Mouse (Mus musculus) kidney, postnatal 0 days (tissue): Measurements from ENCODE around the gene Dpagt1. TPM values are rescaled to one million over a fixed set of nuclear protein-coding genes. Genes with fewer than 3 reads are reported as not detected.
A peak's percentile ranks its signal among the peaks of the same experiment; 100 is the strongest.

ENCODE experiments used
- ATAC-seq: fragments of 200-750 bp; cut with Nextera tagmentation; replicated peaks from 2 replicates; pipeline ENCODE4 v1.8.0; 2017; ENCODE audit warnings: low read depth, moderate number of reproducible peaks, moderate TSS enrichment, moderate library complexity; ENCODE audit not compliant: low FRiP score
- DNase-seq: peaks from one replicate; pipeline ENCODE4 v3.0.0-alpha.2; 2016; ENCODE audit warnings: low spot score
- H3K27ac ChIP-seq: fragments of 300-500 bp; sonication (generic); 2 replicates; pipeline ENCODE4 v1.5.1; 2014; ENCODE audit warnings: mild to moderate bottlenecking
- H3K27me3 ChIP-seq: fragments of 300-500 bp; sonication (generic); 2 replicates; pipeline ENCODE4 v1.6.1; 2014; ENCODE audit warnings: low read length, mixed read lengths; ENCODE audit not compliant: insufficient read depth
- H3K36me3 ChIP-seq: fragments of 300-500 bp; sonication (generic); 2 replicates; pipeline ENCODE4 v1.6.1; 2014; ENCODE audit warnings: low read length, mixed read lengths; ENCODE audit not compliant: insufficient read depth
- H3K4me1 ChIP-seq: fragments of 300-500 bp; sonication (generic); replicated peaks from 2 replicates; pipeline ENCODE4 v1.6.1; 2014; ENCODE audit warnings: antibody characterized with exemption, low read length, mixed read lengths; ENCODE audit not compliant: insufficient read depth
- H3K4me2 ChIP-seq: fragments of 300-500 bp; sonication (generic); 2 replicates; pipeline ENCODE4 v1.6.1; 2014; ENCODE audit warnings: mild to moderate bottlenecking, low read length, moderate library complexity, mixed read lengths
- H3K4me3 ChIP-seq: fragments of 300-500 bp; sonication (generic); replicated peaks from 2 replicates; pipeline ENCODE4 v1.5.1; 2014; ENCODE audit warnings: low read depth, low read length
- H3K9ac ChIP-seq: fragments of 300-500 bp; sonication (generic); 2 replicates; pipeline ENCODE4 v1.6.1; 2014; ENCODE audit warnings: low read depth, low read length
- H3K9me3 ChIP-seq: fragments of 300-500 bp; sonication (generic); replicated peaks from 2 replicates; pipeline ENCODE4 v1.6.1; 2016; ENCODE audit warnings: low read length, inconsistent platforms, mixed read lengths
- CTCF ChIP-seq: IDR thresholded peaks from 2 replicates; pipeline ENCODE4 v1.5.1; 2016; ENCODE audit warnings: antibody characterized with exemption, low read depth, mild to moderate bottlenecking, moderate library complexity
- WGBS: fragments of 180-500 bp; shearing (Covaris S2); extraction: QIAGEN DNeasy Blood & Tissue Kit; methylation state at CpG from one replicate; pipeline ENCODE4 v1.1.7; 2014; 5-methylcytosine and 5-hydroxymethylcytosine counted together
- polyA plus RNA-seq: library from polyadenylated mRNA; unstranded; fragments of >200 nt; fragmentation: Nextera tagmentation; extraction: Ambion mirVana; gene quantifications from 2 replicates; pipeline ENCODE4 v1.2.1, GENCODE M21; 2015

Gene Dpagt1
- 32.2 and 33.6 TPM in 2 replicates for polyA plus RNA-seq

DNA sequence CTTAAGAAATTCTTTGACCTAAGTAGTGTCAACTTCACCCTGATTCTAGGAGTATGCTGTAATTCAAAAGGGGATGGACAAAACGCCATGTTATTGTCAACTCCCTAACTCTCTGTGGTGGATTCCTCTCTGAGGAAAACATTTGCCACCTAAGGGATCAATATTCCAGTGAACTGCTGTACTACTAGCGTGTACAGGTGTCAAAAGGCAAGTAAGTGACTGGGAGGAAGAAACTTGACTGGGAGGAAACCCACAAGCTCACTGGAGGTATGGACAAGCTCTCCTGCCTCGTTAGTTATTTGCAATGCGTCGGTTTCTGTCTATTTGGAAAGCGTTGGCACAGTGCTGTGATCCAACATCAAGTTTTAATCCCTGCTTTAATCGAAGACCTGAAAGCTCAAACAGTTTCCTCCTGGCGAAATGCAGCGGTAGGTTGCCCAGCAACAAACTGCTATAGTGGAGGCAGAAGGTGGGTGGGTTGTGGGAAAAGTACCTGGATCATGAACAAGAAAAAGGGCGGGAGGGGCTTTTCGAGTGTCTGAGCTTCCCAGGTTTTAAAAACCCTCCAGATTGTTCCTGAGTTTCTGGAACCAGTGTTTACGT lies at the start of gene Dpagt1:
TSS of gene Dpagt1 (plus strand) at position 252 of the 603 bp plus-strand sequence.
- 2% methylated on average over 12 of the region's 12 CpGs for WGBS
- peak within 1 kb of the TSS; percentile 76 for H3K4me3 ChIP-seq
- no peaks in the 10 kb centered on the region for H3K9me3 ChIP-seq
- no peak for DNase-seq
- ATAC-seq, result no peak
- peaks cover 8% of the 10 kb centered on the region; the same call in 1 of the 2 replicates for H3K4me1 ChIP-seq
- peak within 1 kb of the TSS; percentile 81 for H3K9ac ChIP-seq
- H3K4me2 ChIP-seq, result peak within 1 kb of the TSS; percentile 80
- peak within 1 kb of the TSS; percentile 94 for H3K27ac ChIP-seq
- no peak for TF ChIP-seq CTCF
- 0 out of 2 replicates have a peak, but pooled peaks cover 8% of the 10 kb centered on the region for H3K36me3 ChIP-seq
- no peaks in the 10 kb centered on the region for H3K27me3 ChIP-seq

DNA sequence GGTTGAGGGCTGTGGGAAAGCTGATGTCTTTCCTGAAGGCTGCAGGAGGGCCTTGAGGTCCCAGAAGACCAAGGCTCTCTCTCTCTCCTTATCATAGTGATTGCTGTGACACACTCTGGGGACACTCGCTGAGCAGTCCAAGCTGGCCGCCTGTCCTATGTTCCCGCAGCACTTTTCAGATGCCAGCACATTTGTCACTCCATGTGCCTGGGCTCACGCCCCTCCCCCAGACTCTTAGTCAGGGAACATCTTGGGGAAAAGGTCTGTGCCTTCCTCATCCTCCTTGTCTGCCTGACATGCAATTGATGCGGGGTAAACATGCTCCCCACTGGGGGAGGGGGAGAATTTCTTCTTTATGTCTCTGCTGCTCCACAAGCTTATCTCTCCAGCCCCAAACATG lies 42.6 kb upstream of the Dpagt1 start:
- no peak for TF ChIP-seq CTCF
- no peaks in the 10 kb centered on the region for H3K9me3 ChIP-seq
- WGBS, result 64% methylated on average over 5 of the region's 5 CpGs
- DNase-seq, result no peak
- no peak overlapping the region for H3K4me3 ChIP-seq
- no peaks in the 10 kb centered on the region for H3K36me3 ChIP-seq
- no peaks in the 10 kb centered on the region for H3K27me3 ChIP-seq
- H3K9ac ChIP-seq, result no peak overlapping the region
- no peaks in the 10 kb centered on the region; the same call in 1 of the 2 replicates for H3K4me1 ChIP-seq
- H3K4me2 ChIP-seq, result no peak overlapping the region
- no peak overlapping the region for H3K27ac ChIP-seq
- ATAC-seq, result no peak

DNA sequence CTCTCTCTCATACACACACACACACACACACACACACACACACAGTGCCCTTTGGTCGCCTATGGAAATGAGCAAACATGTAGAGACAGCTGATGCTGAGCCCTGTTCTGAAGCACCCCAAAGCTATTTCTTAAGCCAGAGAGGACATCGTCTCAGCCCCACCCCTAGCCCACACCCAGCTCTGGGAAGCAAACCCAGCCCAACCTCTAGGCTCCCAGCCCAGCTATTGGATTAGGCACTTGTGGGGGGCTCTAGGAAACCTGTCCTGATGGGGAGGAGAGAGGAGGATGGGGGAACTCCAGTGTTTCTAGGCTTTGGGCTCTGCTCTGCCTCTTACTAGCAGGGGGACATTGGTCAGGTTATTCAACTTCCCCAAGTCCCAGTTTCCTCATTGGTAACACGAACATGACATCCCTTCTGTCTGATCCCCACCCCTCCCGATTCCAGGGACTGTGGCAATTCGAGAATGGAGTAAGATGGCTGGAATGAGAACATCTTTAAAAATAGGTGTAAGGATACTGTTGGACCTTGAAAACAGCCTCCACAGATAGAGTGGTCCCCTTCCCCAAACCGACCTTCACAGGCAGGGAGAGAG lies 39.5 kb upstream of the Dpagt1 start:
- Histone ChIP-seq H3K27ac (no peak overlapping the region), H3K9me3 (no peaks in the 10 kb centered on the region), H3K4me3 (no peak overlapping the region), H3K36me3 (no peaks in the 10 kb centered on the region), H3K27me3 (no peaks in the 10 kb centered on the region), H3K9ac (no peak overlapping the region), H3K4me1 (peaks cover 4% of the 10 kb centered on the region; the same call in 1 of the 2 replicates), H3K4me2 (no peak overlapping the region)
- DNase-seq, result no peak
- no peak for TF ChIP-seq CTCF
- 14% methylated on average over 6 of the region's 6 CpGs for WGBS
- no peak for ATAC-seq

DNA sequence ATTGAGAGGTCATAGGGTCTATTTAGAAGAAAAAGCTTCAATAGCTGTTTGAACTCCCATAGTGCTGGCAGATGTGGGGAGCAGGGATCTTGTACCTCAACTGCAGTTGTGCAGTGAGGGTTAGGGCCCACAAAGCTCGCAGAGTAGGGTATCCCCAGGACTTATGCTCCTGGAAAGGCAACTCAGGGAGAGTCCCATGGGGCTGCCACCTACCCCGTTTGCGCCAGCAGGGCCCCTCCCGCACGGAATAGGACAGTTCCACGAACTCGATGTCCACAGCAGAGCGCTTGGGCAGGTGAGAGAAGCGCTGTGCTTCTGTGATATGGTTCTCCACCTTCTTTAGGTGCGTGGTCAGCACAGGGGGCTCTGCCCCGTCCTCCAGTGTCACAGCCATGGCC lies 38.8 kb upstream of the Dpagt1 start:
- ATAC-seq (no peak), DNase-seq (no peak)
- Histone ChIP-seq H3K4me1 (peaks cover 4% of the 10 kb centered on the region; the same call in 1 of the 2 replicates), H3K9me3 (no peaks in the 10 kb centered on the region), H3K27ac (no peak overlapping the region), H3K36me3 (no peaks in the 10 kb centered on the region), H3K4me3 (peak overlapping the region; percentile 57), H3K27me3 (no peaks in the 10 kb centered on the region), H3K4me2 (peak overlapping the region; percentile 95), H3K9ac (peak overlapping the region; percentile 61)
- no peak for TF ChIP-seq CTCF
- 14% methylated on average over 11 of the region's 11 CpGs for WGBS

DNA sequence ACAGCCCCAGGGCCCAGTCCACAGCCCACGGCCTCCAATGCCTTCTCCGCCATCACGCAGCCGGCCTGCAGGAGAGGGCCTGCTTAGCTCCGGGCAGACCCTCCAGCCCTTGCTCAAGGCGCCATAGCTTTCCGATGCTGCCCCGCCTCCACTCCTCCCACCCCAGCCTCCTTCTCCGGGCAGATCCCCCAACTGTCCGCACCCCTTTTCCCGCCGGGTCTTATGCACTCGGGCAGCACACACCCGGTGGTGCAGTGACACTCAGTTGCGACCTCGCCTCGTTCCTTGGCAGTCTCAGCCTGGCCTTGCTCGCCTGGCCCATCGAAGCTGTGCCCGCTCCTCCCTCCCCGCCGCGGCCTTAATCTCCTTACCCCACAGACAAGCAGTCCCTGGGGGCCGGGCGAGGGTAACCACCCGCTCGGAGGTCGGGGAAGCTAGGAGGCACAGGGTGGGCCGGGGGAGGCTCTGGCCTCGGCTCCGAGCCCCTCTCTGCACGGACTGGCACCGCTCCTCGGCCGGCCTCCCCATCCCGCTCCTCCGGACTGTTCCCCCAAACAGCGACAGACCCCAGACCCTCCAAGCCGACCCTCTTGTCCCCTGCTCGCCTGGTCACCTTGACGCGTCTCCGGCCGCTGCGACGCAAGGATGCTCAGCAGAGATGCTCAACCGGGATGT lies 38.3 kb upstream of the Dpagt1 start:
- no peaks in the 10 kb centered on the region for H3K9me3 ChIP-seq
- H3K9ac ChIP-seq, result peak overlapping the region; percentile 61
- peak overlapping the region; percentile 95 for H3K4me2 ChIP-seq
- no peaks in the 10 kb centered on the region for H3K27me3 ChIP-seq
- H3K36me3 ChIP-seq, result no peaks in the 10 kb centered on the region
- no peak overlapping the region for H3K27ac ChIP-seq
- ATAC-seq (peak; percentile 8; the same call in 1 of the 2 replicates), DNase-seq (no peak)
- WGBS, result 1% methylated on average over 42 of the region's 47 CpGs
- TF ChIP-seq CTCF, result no peak
- peaks cover 4% of the 10 kb centered on the region; the same call in 1 of the 2 replicates for H3K4me1 ChIP-seq
- peak overlapping the region; percentile 57 for H3K4me3 ChIP-seq
